Mouse (Mus musculus) gonadal fat pad, adult 2 months (tissue): ENCODE measurements around the gene Abca7. TPM values are rescaled to one million over a fixed set of nuclear protein-coding genes. Genes with fewer than 3 reads are reported as not detected.

Experiments
- polyA plus RNA-seq: library from polyadenylated mRNA; depleted of rRNA; stranded (reverse); fragments of >200 nt; gene quantifications from 2 replicates; pipeline ENCODE4 v1.2.3, GENCODE M21; 2012; rRNA removed

The Abca7 gene
- polyA plus RNA-seq, 1 experiment = 8.5 TPM

Other genes starting within 250 kb of the Abca7 start
- gene Polrmt, start 249.9 kb upstream of the Abca7 start, polyA plus RNA-seq = 39.4 and 48.1 TPM in 2 replicates
- not detected in 2 replicates for gene Fgf22, start 241.4 kb upstream of the Abca7 start, polyA plus RNA-seq
- 80.0 and 102 TPM in 2 replicates for gene Rnf126, start 229.5 kb upstream of the Abca7 start, polyA plus RNA-seq
- 41.0 and 43.3 TPM in 2 replicates for gene Fstl3, start 219.2 kb upstream of the Abca7 start, polyA plus RNA-seq
- 0.13 and 0.23 TPM in 2 replicates for gene Prss57, start 205.5 kb upstream of the Abca7 start, polyA plus RNA-seq
- gene Palm, start 202.9 kb upstream of the Abca7 start, polyA plus RNA-seq = 49.8 and 51.9 TPM in 2 replicates
- 0.59 and 0.86 TPM in 2 replicates for gene Misp, start 175.5 kb upstream of the Abca7 start, polyA plus RNA-seq
- 207 and 326 TPM in 2 replicates for gene Ptbp1, start 142.1 kb upstream of the Abca7 start, polyA plus RNA-seq
- gene Prtn3, start 122.0 kb upstream of the Abca7 start, polyA plus RNA-seq = 6.6 and 7.0 TPM in 2 replicates
- 10.3 and 11.5 TPM in 2 replicates for gene Plppr3, start 121.9 kb upstream of the Abca7 start, polyA plus RNA-seq
- 0.56 and 0.74 TPM in 2 replicates for gene Elane, start 110.2 kb upstream of the Abca7 start, polyA plus RNA-seq
- 6,877 and 11,546 TPM in 2 replicates for gene Cfd, start 105.6 kb upstream of the Abca7 start, polyA plus RNA-seq
- 66.8 and 67.5 TPM in 2 replicates for gene Med16, start 87.6 kb upstream of the Abca7 start, polyA plus RNA-seq
- not detected in 2 replicates for gene Gm26602, start 85.6 kb upstream of the Abca7 start, polyA plus RNA-seq
- gene Kiss1r, start 79.5 kb upstream of the Abca7 start, polyA plus RNA-seq = 7.9 and 8.3 TPM in 2 replicates
- 106 and 120 TPM in 2 replicates for gene R3hdm4, start 75.3 kb upstream of the Abca7 start, polyA plus RNA-seq
- gene Arid3a, start 69.5 kb upstream of the Abca7 start, polyA plus RNA-seq = 3.2 and 3.7 TPM in 2 replicates
- gene Wdr18, start 36.3 kb upstream of the Abca7 start, polyA plus RNA-seq = 33.0 and 42.6 TPM in 2 replicates
- 0.36 and 0.46 TPM in 2 replicates for gene Grin3b, start 25.8 kb upstream of the Abca7 start, polyA plus RNA-seq
- 201 and 219 TPM in 2 replicates for gene Tmem259, start 12.2 kb upstream of the Abca7 start, polyA plus RNA-seq
- 68.5 and 75.3 TPM in 2 replicates for gene Cnn2, start 7.9 kb upstream of the Abca7 start, polyA plus RNA-seq
- gene Arhgap45, start 20.2 kb downstream of the Abca7 start, polyA plus RNA-seq = 16.4 and 20.1 TPM in 2 replicates
- gene Polr2e, start 43.3 kb downstream of the Abca7 start, polyA plus RNA-seq = 152 and 167 TPM in 2 replicates
- gene Gpx4, start 50.7 kb downstream of the Abca7 start, polyA plus RNA-seq = 721 and 1,178 TPM in 2 replicates
- 32.3 and 38.6 TPM in 2 replicates for gene Sbno2, start 109.1 kb downstream of the Abca7 start, polyA plus RNA-seq
- gene Stk11, start 119.3 kb downstream of the Abca7 start, polyA plus RNA-seq = 108 TPM in 2 replicates
- gene Atp5d, start 142.1 kb downstream of the Abca7 start, polyA plus RNA-seq = 561 and 619 TPM in 2 replicates
- gene Cbarp, start 144.3 kb downstream of the Abca7 start, polyA plus RNA-seq = 32.6 and 47.3 TPM in 2 replicates
- gene Midn, start 151.8 kb downstream of the Abca7 start, polyA plus RNA-seq = 35.1 and 46.4 TPM in 2 replicates
- gene Cirbp, start 169.5 kb downstream of the Abca7 start, polyA plus RNA-seq = 159 and 198 TPM in 2 replicates
- 9.3 and 13.7 TPM in 2 replicates for gene 1600002K03Rik, start 176.4 kb downstream of the Abca7 start, polyA plus RNA-seq
- gene Efna2, start 183.0 kb downstream of the Abca7 start, polyA plus RNA-seq = 3.2 and 4.0 TPM in 2 replicates
- 52.5 and 54.1 TPM in 2 replicates for gene Mum1, start 229.9 kb downstream of the Abca7 start, polyA plus RNA-seq